Mouse (Mus musculus) frontal cortex, adult (tissue): ENCODE results near the gene Cdh24.

Experiments used
- ATAC-seq: cut with Nextera tagmentation; 2 replicates; pipeline ENCODE4 v1.9.2; 2017; ENCODE audit warnings: mild to moderate bottlenecking, moderate library complexity, mixed read lengths; ENCODE audit not compliant: low TSS enrichment

Gene Cdh24

GRCm38 (mm10) chr14:54641305-54641969 is at the start of gene Cdh24:
Gene Cdh24 (minus strand): TSS chr14:54641364.
- ATAC-seq, result peak; percentile 72

GRCm38 (mm10) chr14:54687251-54687650 is 46.1 kb upstream of the Cdh24 start:
- ATAC-seq, result no peak

- ATAC-seq, result peak; percentile 87
These were observed 45.5 kb upstream of the Cdh24 start, which contains the start of gene Acin1 for GRCm38 (mm10) chr14:54686522-54687143. Gene Acin1 (minus strand): TSS chr14:54686931.

GRCm38 (mm10) chr14:54686063-54686521 is 44.9 kb upstream of the Cdh24 start, which contains the start of gene 1700123O20Rik:
Gene 1700123O20Rik (plus strand): TSS chr14:54686216.
- peak; percentile 77 for ATAC-seq

GRCm38 (mm10) chr14:54685471-54685870 is 44.3 kb upstream of the Cdh24 start:
- ATAC-seq, result no peak

GRCm38 (mm10) chr14:54682396-54682795 is 41.2 kb upstream of the Cdh24 start:
- ATAC-seq, result no peak

- no peak for ATAC-seq
These were observed 37.6 kb upstream of the Cdh24 start for GRCm38 (mm10) chr14:54678657-54679304.

GRCm38 (mm10) chr14:54676290-54676689 is 35.1 kb upstream of the Cdh24 start:
- ATAC-seq, result 0 out of 2 replicates have a peak, but pooled peaks have one; percentile 47

- ATAC-seq, result no peak
These were observed 33.2 kb upstream of the Cdh24 start for GRCm38 (mm10) chr14:54674317-54674716.

GRCm38 (mm10) chr14:54669381-54669780 is 28.2 kb upstream of the Cdh24 start:
- ATAC-seq, result no peak

GRCm38 (mm10) chr14:54664477-54665222 is 23.5 kb upstream of the Cdh24 start:
- peak; percentile 94 for ATAC-seq

GRCm38 (mm10) chr14:54660009-54660408 is 18.8 kb upstream of the Cdh24 start:
- ATAC-seq, result no peak

GRCm38 (mm10) chr14:54653496-54653895 is 12.3 kb upstream of the Cdh24 start:
- ATAC-seq, result peak; percentile 88

GRCm38 (mm10) chr14:54652787-54653186 is 11.6 kb upstream of the Cdh24 start:
- ATAC-seq, result no peak

GRCm38 (mm10) chr14:54651556-54651955 is 10.4 kb upstream of the Cdh24 start:
- no peak for ATAC-seq

GRCm38 (mm10) chr14:54650621-54651454 is 9.7 kb upstream of the Cdh24 start:
- ATAC-seq, result peak; percentile 36

GRCm38 (mm10) chr14:54647900-54648299 is 6.7 kb upstream of the Cdh24 start:
- ATAC-seq, result no peak

- ATAC-seq, result no peak
These were observed 5.9 kb upstream of the Cdh24 start for GRCm38 (mm10) chr14:54646898-54647636.

- no peak for ATAC-seq
These were observed 5.3 kb upstream of the Cdh24 start for GRCm38 (mm10) chr14:54646455-54646854.

- no peak for ATAC-seq
These were observed 3.1 kb upstream of the Cdh24 start for GRCm38 (mm10) chr14:54644294-54644693.
